Mouse (Mus musculus) testis, adult 2 months (tissue): ENCODE results near the gene Nckap5.
"Not testable (repeated sequence)": the region's sequence is repeated elsewhere in the genome, so short reads cannot be mapped to it uniquely, and the experiment has no call there.

Experiments
- CTCF ChIP-seq: fragments of 200-500 bp; IDR thresholded peaks from 2 replicates; pipeline ENCODE4 v1.5.1; 2012; ENCODE audit warnings: low read depth, mild to moderate bottlenecking, inconsistent platforms, low read length, moderate library complexity; ENCODE audit not compliant: control insufficient read depth, insufficient read depth, insufficient replicate concordance
- POLR2A ChIP-seq: fragments of 200-500 bp; IDR thresholded peaks from 2 replicates; pipeline ENCODE4 v1.6.1; 2012; ENCODE audit warnings: low read depth, mild to moderate bottlenecking, inconsistent platforms, low read length, moderate library complexity; ENCODE audit not compliant: control insufficient read depth

DNA sequence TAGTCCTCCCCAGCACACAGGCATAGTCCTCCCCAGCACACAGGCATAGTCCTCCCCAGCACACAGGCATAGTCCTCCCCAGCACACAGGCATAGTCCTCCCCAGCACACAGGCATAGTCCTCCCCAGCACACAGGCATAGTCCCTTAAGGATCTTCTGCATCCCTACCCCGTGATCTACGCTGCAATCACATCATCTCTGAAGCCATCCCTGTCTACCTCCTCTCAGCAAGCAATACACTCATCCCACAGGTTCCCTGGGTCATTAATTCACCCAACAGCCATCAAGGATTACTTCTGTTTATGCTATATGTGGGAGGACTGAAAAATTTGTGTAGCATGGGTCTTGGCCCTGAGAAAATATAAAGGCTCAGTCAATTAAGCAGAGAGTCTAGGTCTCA, 738.6 kb downstream of the Nckap5 start:
- TF ChIP-seq POLR2A, CTCF: not testable (repeated sequence)
